Mouse (Mus musculus): Measurements from ENCODE around the gene Sobp. TPM values are rescaled to one million over a fixed set of nuclear protein-coding genes. Genes with fewer than 3 reads are reported as not detected.

The Sobp gene
- polyA plus RNA-seq, 1 experiment from 2014 or later = 0.75 TPM

GRCm38 (mm10) chr10:43155046-43155560, 19.2 kb downstream of the Sobp start:
- peak overlapping the region; percentile 6; the same call in 1 of the 2 replicates for H3K4me3 ChIP-seq (ENCODE audit: low read depth, low read length)
- H3K9ac ChIP-seq (ENCODE audit: low read length) = peak overlapping the region; percentile 35; the same call in 1 of the 2 replicates
- H3K4me1 ChIP-seq (replicated peaks; ENCODE audit: control insufficient read depth, insufficient read depth) = no peaks in the 10 kb centered on the region
- H3K4me2 ChIP-seq (replicated peaks; ENCODE audit: low read depth) = peak overlapping the region; percentile 31
- DNase-seq (ENCODE audit: low spot score) (peak; percentile 63), ATAC-seq (ENCODE audit: low FRiP score, low TSS enrichment) (peak; percentile 82)
- TF ChIP-seq CTCF (IDR thresholded peaks at IDR 0.05; ENCODE audit: low read depth) = no peak
- H3K9me3 ChIP-seq (ENCODE audit: control insufficient read depth, low read length) = no peaks in the 10 kb centered on the region
- H3K27ac ChIP-seq (replicated peaks) = peak overlapping the region; percentile 71
- no peaks in the 10 kb centered on the region for H3K27me3 ChIP-seq (ENCODE audit: control insufficient read depth, insufficient read depth, low read length)
- H3K36me3 ChIP-seq (ENCODE audit: control insufficient read depth, insufficient read depth, low read length) = no peaks in the 10 kb centered on the region
- 15% methylated on average over 12 of the region's 12 CpGs for WGBS

GRCm38 (mm10) chr10:43152643-43153042, 21.7 kb downstream of the Sobp start:
- Histone ChIP-seq H3K27me3 (ENCODE audit: control insufficient read depth, insufficient read depth, low read length) (no peaks in the 10 kb centered on the region), H3K4me2 (replicated peaks; ENCODE audit: low read depth) (no peak overlapping the region), H3K4me3 (ENCODE audit: low read depth, low read length) (no peak overlapping the region), H3K27ac (replicated peaks) (no peak overlapping the region), H3K4me1 (replicated peaks; ENCODE audit: control insufficient read depth, insufficient read depth) (no peaks in the 10 kb centered on the region), H3K9ac (ENCODE audit: low read length) (no peak overlapping the region), H3K36me3 (ENCODE audit: control insufficient read depth, insufficient read depth, low read length) (no peaks in the 10 kb centered on the region), H3K9me3 (ENCODE audit: control insufficient read depth, low read length) (no peaks in the 10 kb centered on the region)
- ATAC-seq (ENCODE audit: low FRiP score, low TSS enrichment) (no peak), DNase-seq (ENCODE audit: low spot score) (no peak)
- WGBS = 71% methylated on average over 8 of the region's 8 CpGs
- TF ChIP-seq EP300 (optimal IDR thresholded peaks at IDR 0.05) = no peak
- no peak for TF ChIP-seq CTCF (IDR thresholded peaks at IDR 0.05; ENCODE audit: low read depth)

DNA sequence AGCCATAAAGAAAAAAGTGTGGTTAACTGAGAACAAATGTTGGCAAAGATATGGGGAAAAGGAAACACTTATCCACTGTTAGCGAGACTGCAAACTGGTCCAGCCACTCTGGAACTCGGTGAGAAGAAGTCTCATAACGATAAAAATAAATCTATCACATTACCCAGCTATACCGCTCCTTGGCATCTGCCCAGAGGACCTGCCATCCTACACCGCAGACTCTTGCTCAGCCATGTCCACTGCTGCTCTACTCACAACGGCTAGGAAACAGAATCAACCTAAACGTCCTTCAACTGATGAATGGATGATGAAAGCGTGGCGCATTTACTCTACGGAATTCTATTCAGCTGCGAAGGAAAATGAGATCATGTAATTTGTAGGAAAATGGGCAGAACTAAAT, 25.9 kb downstream of the Sobp start:
- Histone ChIP-seq H3K27ac (replicated peaks) (no peak overlapping the region), H3K4me2 (replicated peaks; ENCODE audit: low read depth) (no peak overlapping the region), H3K36me3 (ENCODE audit: control insufficient read depth, insufficient read depth, low read length) (no peaks in the 10 kb centered on the region), H3K9ac (ENCODE audit: low read length) (no peak overlapping the region), H3K4me3 (ENCODE audit: low read depth, low read length) (no peak overlapping the region), H3K9me3 (ENCODE audit: control insufficient read depth, low read length) (no peaks in the 10 kb centered on the region), H3K27me3 (ENCODE audit: control insufficient read depth, insufficient read depth, low read length) (no peaks in the 10 kb centered on the region), H3K4me1 (replicated peaks; ENCODE audit: control insufficient read depth, insufficient read depth) (no peaks in the 10 kb centered on the region)
- ATAC-seq (ENCODE audit: low FRiP score, low TSS enrichment) (no peak), DNase-seq (ENCODE audit: low spot score) (no peak)
- 82% methylated on average over 11 of the region's 11 CpGs for WGBS
- TF ChIP-seq EP300 (optimal IDR thresholded peaks at IDR 0.05) = no peak
- no peak for TF ChIP-seq CTCF (IDR thresholded peaks at IDR 0.05; ENCODE audit: low read depth)

GRCm38 (mm10) chr10:43143173-43143572, 31.2 kb downstream of the Sobp start:
- ATAC-seq (ENCODE audit: low FRiP score, low TSS enrichment) = no peak
- no peaks in the 10 kb centered on the region for H3K9me3 ChIP-seq (ENCODE audit: control insufficient read depth, low read length)
- H3K27me3 ChIP-seq (ENCODE audit: control insufficient read depth, insufficient read depth, low read length) = no peaks in the 10 kb centered on the region
- no peaks in the 10 kb centered on the region for H3K36me3 ChIP-seq (ENCODE audit: control insufficient read depth, insufficient read depth, low read length)
- WGBS = 70% methylated on average over 9 of the region's 9 CpGs
- no peak for DNase-seq (ENCODE audit: low spot score)
- H3K4me2 ChIP-seq (replicated peaks; ENCODE audit: low read depth) = no peak overlapping the region
- no peaks in the 10 kb centered on the region for H3K4me1 ChIP-seq (replicated peaks; ENCODE audit: control insufficient read depth, insufficient read depth)
- no peak for TF ChIP-seq EP300 (optimal IDR thresholded peaks at IDR 0.05)
- TF ChIP-seq CTCF (IDR thresholded peaks at IDR 0.05; ENCODE audit: low read depth) = no peak
- no peak overlapping the region for H3K9ac ChIP-seq (ENCODE audit: low read length)
- H3K27ac ChIP-seq (replicated peaks) = no peak overlapping the region
- no peak overlapping the region for H3K4me3 ChIP-seq (ENCODE audit: low read depth, low read length)

GRCm38 (mm10) chr10:43134027-43134426, 40.3 kb downstream of the Sobp start:
- no peak overlapping the region for H3K4me3 ChIP-seq (ENCODE audit: low read depth, low read length)
- H3K9me3 ChIP-seq (ENCODE audit: control insufficient read depth, low read length) = no peaks in the 10 kb centered on the region
- no peaks in the 10 kb centered on the region for H3K27me3 ChIP-seq (ENCODE audit: control insufficient read depth, insufficient read depth, low read length)
- TF ChIP-seq CTCF (IDR thresholded peaks at IDR 0.05; ENCODE audit: low read depth) (no peak), EP300 (optimal IDR thresholded peaks at IDR 0.05) (no peak)
- DNase-seq (ENCODE audit: low spot score) (no peak), ATAC-seq (ENCODE audit: low FRiP score, low TSS enrichment) (no peak)
- H3K4me1 ChIP-seq (replicated peaks; ENCODE audit: control insufficient read depth, insufficient read depth) = no peaks in the 10 kb centered on the region
- WGBS = 86% methylated on average over 11 of the region's 11 CpGs
- H3K4me2 ChIP-seq (replicated peaks; ENCODE audit: low read depth) = no peak overlapping the region
- no peak overlapping the region for H3K9ac ChIP-seq (ENCODE audit: low read length)
- no peaks in the 10 kb centered on the region for H3K36me3 ChIP-seq (ENCODE audit: control insufficient read depth, insufficient read depth, low read length)
- no peak overlapping the region for H3K27ac ChIP-seq (replicated peaks)

GRCm38 (mm10) chr10:43128750-43129149, 45.6 kb downstream of the Sobp start:
- DNase-seq (ENCODE audit: low spot score) (no peak), ATAC-seq (ENCODE audit: low FRiP score, low TSS enrichment) (no peak)
- WGBS = 65% methylated on average over 3 of the region's 3 CpGs
- H3K4me3 ChIP-seq (ENCODE audit: low read depth, low read length) = no peak overlapping the region
- no peaks in the 10 kb centered on the region for H3K9me3 ChIP-seq (ENCODE audit: control insufficient read depth, low read length)
- H3K27me3 ChIP-seq (ENCODE audit: control insufficient read depth, insufficient read depth, low read length) = no peaks in the 10 kb centered on the region
- TF ChIP-seq CTCF (IDR thresholded peaks at IDR 0.05; ENCODE audit: low read depth) = no peak
- TF ChIP-seq EP300 (optimal IDR thresholded peaks at IDR 0.05) = no peak
- no peak overlapping the region for H3K9ac ChIP-seq (ENCODE audit: low read length)
- no peak overlapping the region for H3K4me2 ChIP-seq (replicated peaks; ENCODE audit: low read depth)
- H3K4me1 ChIP-seq (replicated peaks; ENCODE audit: control insufficient read depth, insufficient read depth) = no peaks in the 10 kb centered on the region
- H3K36me3 ChIP-seq (ENCODE audit: control insufficient read depth, insufficient read depth, low read length) = no peaks in the 10 kb centered on the region
- no peak overlapping the region for H3K27ac ChIP-seq (replicated peaks)
